Mouse (Mus musculus): ENCODE results near the gene Mbd3.

DNA sequence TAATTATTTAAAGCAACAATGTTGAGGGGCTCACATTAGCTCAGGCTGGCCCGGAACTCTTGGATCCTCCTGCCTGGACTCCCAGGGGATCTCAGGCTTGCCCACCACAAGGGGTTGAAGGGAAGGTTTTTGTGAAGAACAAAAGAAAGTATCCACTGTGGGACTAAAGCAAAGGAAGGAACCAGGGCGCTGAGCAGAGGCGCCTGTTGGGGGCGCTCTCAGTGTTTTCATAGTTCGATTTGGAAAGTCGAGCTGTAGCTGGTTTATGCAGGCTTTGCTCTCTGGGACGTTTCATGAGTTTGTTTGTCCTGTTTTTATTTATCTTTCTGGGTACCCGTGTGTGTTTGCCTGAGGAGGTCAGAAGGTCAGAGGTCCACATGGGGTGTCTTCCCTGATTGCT lies 42.2 kb upstream of the Mbd3 start:
- no peak for TF ChIP-seq CTCF (IDR thresholded peaks at IDR 0.05; ENCODE audit: extremely low read depth, insufficient read depth, insufficient read length, insufficient replicate concordance)
- no peak for TF ChIP-seq POLR2A (IDR thresholded peaks at IDR 0.05; ENCODE audit: low read depth, low read length)

All from spleen, adult 2 months (tissue).